In genomic region chr13:74864000-74864399, GRCm38 (mm10) we compare ENCODE assay signal across 22 mouse cellular contexts.
"Had no signal": no experiment of that assay in that cellular context is flagged by ENCODE, and none has a peak within 500 bp of the region (broad histone marks: within the 10 kb centered on the region; RNA-seq: fewer than 3 reads in every experiment).

No protein-coding gene starts in this region.

- H3K27ac ChIP-seq: heart, embryonic 13.5 days; heart, embryonic 15.5 days; hindbrain, embryonic 13.5 days; hindbrain, embryonic 15.5 days; hindbrain, postnatal 0 days; kidney, embryonic 15.5 days; kidney, postnatal 0 days; limb, embryonic 10.5 days; limb, embryonic 12.5 days; liver, embryonic 13.5 days; liver, embryonic 15.5 days had no signal

- H3K4me1 ChIP-seq: heart, embryonic 13.5 days; heart, embryonic 15.5 days; hindbrain, embryonic 13.5 days; hindbrain, embryonic 15.5 days; kidney, embryonic 15.5 days; limb, embryonic 10.5 days; limb, embryonic 12.5 days; liver, embryonic 13.5 days; liver, embryonic 15.5 days had no signal

- DNase-seq: gastrocnemius, postnatal 14 days; gastrocnemius, postnatal 36 days; heart, adult 11 months; kidney, adult 11 months; kidney, adult 2 months; kidney, adult 9 months; kidney, postnatal 14 days; kidney, postnatal 36 days; layer of hippocampus, adult 9-11 months; layer of hippocampus, postnatal 36 days; liver; liver, embryonic 13.5 days had no signal

- H3K4me3 ChIP-seq: heart, embryonic 13.5 days; heart, embryonic 15.5 days; hindbrain, embryonic 13.5 days; hindbrain, embryonic 15.5 days; kidney, embryonic 15.5 days; limb, embryonic 10.5 days; limb, embryonic 12.5 days; liver, embryonic 13.5 days; liver, embryonic 15.5 days had no signal
